Mouse (Mus musculus): ENCODE measurements around the gene Ahnak.

DNA sequence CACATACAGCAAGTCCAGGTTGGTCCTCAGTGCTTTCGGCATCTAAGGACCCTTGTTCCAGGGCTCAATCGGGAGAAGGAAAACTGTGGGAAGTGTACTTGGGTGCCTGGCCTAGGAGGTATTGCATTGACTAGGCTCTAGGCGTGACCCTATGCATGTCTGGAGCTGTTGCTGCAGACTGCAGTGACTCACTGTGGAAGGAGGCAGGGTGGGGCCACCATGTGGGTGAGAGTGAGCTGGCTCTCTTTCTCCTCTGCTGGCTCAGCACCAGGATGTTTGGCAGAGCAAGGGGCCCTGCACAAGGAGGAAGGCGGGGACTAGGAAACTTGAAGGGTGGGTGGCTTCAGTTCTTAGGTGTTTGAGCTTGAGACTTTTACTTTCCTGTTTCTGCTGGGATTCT, 8.5 kb downstream of the Ahnak start:
- TF ChIP-seq POLR2A (IDR thresholded peaks at IDR 0.05; ENCODE audit: extremely low read depth, insufficient read depth, low read length) (no peak), CTCF (IDR thresholded peaks at IDR 0.05; ENCODE audit: low read depth, low read length) (no peak)
